Mouse (Mus musculus) monocyte, adult 2 months (primary cell): Measurements from ENCODE around the gene Figla.
"Not testable (repeated sequence)": the region's sequence is repeated elsewhere in the genome, so short reads cannot be mapped to it uniquely, and the experiment has no call there.

Source experiments
- DNase-seq, 2 experiments: peaks; one replicate each; pipeline ENCODE4 v3.0.0; 2022; ENCODE audit warnings: low spot score in 2 of 2, low read depth in 1 of 2

Figla gene

GRCm38 (mm10) chr6:86015871-86016270 lies at the start of gene Figla:
Figla (plus strand) TSS chr6:86016171.
- no peak for DNase-seq

- DNase-seq = no peak
Measured at GRCm38 (mm10) chr6:85966686-85967085, 49.3 kb upstream of the Figla start.

GRCm38 (mm10) chr6:85969889-85970288 lies 46.1 kb upstream of the Figla start:
- DNase-seq = no peak

- no peak for DNase-seq
Measured at GRCm38 (mm10) chr6:85972699-85973098, 43.3 kb upstream of the Figla start.

GRCm38 (mm10) chr6:85973336-85973735 lies 42.6 kb upstream of the Figla start:
- DNase-seq = no peak

- DNase-seq = no peak
Measured at GRCm38 (mm10) chr6:85974941-85975617, 40.9 kb upstream of the Figla start.

- no peak for DNase-seq
Measured at GRCm38 (mm10) chr6:85975761-85976160, 40.2 kb upstream of the Figla start.

- DNase-seq = no peak
Measured at GRCm38 (mm10) chr6:85976242-85976641, 39.7 kb upstream of the Figla start.

- not testable (repeated sequence) for DNase-seq
Measured at GRCm38 (mm10) chr6:85978736-85979135, 37.2 kb upstream of the Figla start.

- DNase-seq = no peak
Measured at GRCm38 (mm10) chr6:85984351-85984750, 31.6 kb upstream of the Figla start.

- DNase-seq = not testable (repeated sequence)
Measured at GRCm38 (mm10) chr6:85989570-85989969, 26.4 kb upstream of the Figla start.

GRCm38 (mm10) chr6:85990774-85991173 lies 25.2 kb upstream of the Figla start:
- DNase-seq = not testable (repeated sequence)

GRCm38 (mm10) chr6:86003405-86003925 lies 12.5 kb upstream of the Figla start:
- DNase-seq = no peak

- DNase-seq = peak in 1 of 2 experiments; percentile 49
Measured at GRCm38 (mm10) chr6:86004271-86005148, 11.5 kb upstream of the Figla start.

- DNase-seq = no peak
Measured at GRCm38 (mm10) chr6:86009980-86010379, 6.0 kb upstream of the Figla start.

GRCm38 (mm10) chr6:86014812-86015211 lies 1.2 kb upstream of the Figla start:
- DNase-seq = not testable (repeated sequence)

GRCm38 (mm10) chr6:86016793-86017350 lies 901 bp downstream of the Figla start:
- no peak for DNase-seq

- DNase-seq = no peak
Measured at GRCm38 (mm10) chr6:86019415-86020237, 3.7 kb downstream of the Figla start.

GRCm38 (mm10) chr6:86020948-86021347 lies 5.0 kb downstream of the Figla start:
- peak; percentile 18 to 39 for DNase-seq

- no peak for DNase-seq
Measured at GRCm38 (mm10) chr6:86026632-86027292, 10.8 kb downstream of the Figla start.
